Mouse (Mus musculus) heart, adult 8-10 months (tissue): ENCODE data around the gene Chtf18. TPM values are rescaled to one million over a fixed set of nuclear protein-coding genes. Genes with fewer than 3 reads are reported as not detected.

ENCODE experiments used
- microRNA-seq: library from miRNA; unstranded; fragments of <30 nt; microRNA quantifications from one replicate; pipeline ENCODE4 v1.2.0, GENCODE M21; 2022
- total RNA-seq, 4 experiments: library from RNA; stranded (reverse); gene quantifications; 2 replicates each; pipeline ENCODE4 v1.2.4; 2022

Chtf18 gene
- total RNA-seq, 4 experiments from 2014 or later = 1.2 to 2.1 (median 1.6) TPM

Small RNA genes within 50 kb of the gene (microRNA-seq; reads per million reads assigned to microRNA genes)
- gene Gm25083 = not detected

Other genes with a start within 250 kb of the Chtf18 start
- gene Sstr5, start 230.1 kb downstream of the Chtf18 start, total RNA-seq = not detected
- gene Sox8, start 156.7 kb downstream of the Chtf18 start, total RNA-seq = under 1 TPM; 0.24 to 0.37 (median 0.32) TPM
- 10 to 100 TPM; 30.7 to 34.2 (median 33.8) TPM for gene Lmf1, start 148.3 kb downstream of the Chtf18 start, total RNA-seq
- gene Gng13, start 10.2 kb downstream of the Chtf18 start, total RNA-seq = 1 to 10 TPM in 2 of 4 experiments, not detected in 2; 1.1 to 2.0 TPM
- gene Rpusd1, start 251 bp upstream of the Chtf18 start, total RNA-seq = 1 to 10 TPM; 4.5 to 5.3 (median 4.6) TPM
- gene Mslnl, start 8.6 kb upstream of the Chtf18 start, total RNA-seq = not detected
- 10 to 100 TPM in 3 of 4 experiments, 1 to 10 TPM in 1; 9.8 to 20.9 (median 17.6) TPM for gene Msln, start 27.0 kb upstream of the Chtf18 start, total RNA-seq
- gene Narfl, start 46.4 kb upstream of the Chtf18 start, total RNA-seq = 10 to 100 TPM; 43.8 to 48.8 (median 46.6) TPM
- gene Haghl, start 58.3 kb upstream of the Chtf18 start, total RNA-seq = 10 to 100 TPM in 3 of 4 experiments, 1 to 10 TPM in 1; 8.5 to 18.4 (median 12.1) TPM
- under 1 TPM in 1 of 4 experiments, not detected in 3; 0.38 TPM for gene Ccdc78, start 59.2 kb upstream of the Chtf18 start, total RNA-seq
- 10 to 100 TPM; 40.7 to 49.9 (median 44.9) TPM for gene Fam173a, start 65.5 kb upstream of the Chtf18 start, total RNA-seq
- 1 to 10 TPM in 1 of 4 experiments, under 1 TPM in 1, not detected in 2; 0.72 to 1.8 TPM for gene AC134908.4, start 68.2 kb upstream of the Chtf18 start, total RNA-seq
- 10 to 100 TPM; 58.8 to 75.3 (median 65.7) TPM for gene Metrn, start 69.7 kb upstream of the Chtf18 start, total RNA-seq
- gene Fbxl16, start 81.7 kb upstream of the Chtf18 start, total RNA-seq = 1 to 10 TPM; 1.2 to 1.9 (median 1.5) TPM
- gene Wdr24, start 96.2 kb upstream of the Chtf18 start, total RNA-seq = 10 to 100 TPM; 11.2 to 12.6 (median 12.1) TPM
- gene Jmjd8, start 101.4 kb upstream of the Chtf18 start, total RNA-seq = 10 to 100 TPM; 34.2 to 39.6 (median 34.8) TPM
- gene Stub1, start 106.0 kb upstream of the Chtf18 start, total RNA-seq = 100 to 1,000 TPM; 129 to 137 (median 130) TPM
- 1 to 10 TPM in 3 of 4 experiments, under 1 TPM in 1; 0.97 to 5.1 (median 1.6) TPM for gene Rhbdl1, start 109.9 kb upstream of the Chtf18 start, total RNA-seq
- 1 to 10 TPM; 2.2 to 4.4 (median 3.8) TPM for gene Gm20683, start 114.3 kb upstream of the Chtf18 start, total RNA-seq
- gene Rhot2, start 117.4 kb upstream of the Chtf18 start, total RNA-seq = 100 to 1,000 TPM; 128 to 153 (median 135) TPM
- gene Wdr90, start 134.1 kb upstream of the Chtf18 start, total RNA-seq = 1 to 10 TPM; 1.4 to 2.1 (median 1.6) TPM
- gene Mcrip2, start 141.3 kb upstream of the Chtf18 start, total RNA-seq = 100 to 1,000 TPM; 211 to 282 (median 267) TPM
- 10 to 100 TPM; 13.6 to 16.8 (median 14.5) TPM for gene Mettl26, start 147.7 kb upstream of the Chtf18 start, total RNA-seq
- gene Wfikkn1, start 153.4 kb upstream of the Chtf18 start, total RNA-seq = under 1 TPM; 0.44 to 0.57 (median 0.51) TPM
- gene Rab40c, start 192.3 kb upstream of the Chtf18 start, total RNA-seq = 10 to 100 TPM; 17.3 to 20.1 (median 17.7) TPM
- 10 to 100 TPM; 37.3 to 48.3 (median 47.8) TPM for gene Pigq, start 217.5 kb upstream of the Chtf18 start, total RNA-seq
- under 1 TPM in 1 of 4 experiments, not detected in 3; 0.41 TPM for gene Nhlrc4, start 217.5 kb upstream of the Chtf18 start, total RNA-seq
- under 1 TPM; 0.24 to 0.85 (median 0.36) TPM for gene A930017K11Rik, start 225.1 kb upstream of the Chtf18 start, total RNA-seq